Mouse (Mus musculus) layer of hippocampus, adult 9-10 months (tissue): ENCODE measurements at regions not wholly inside any gene's neighbourhood (a gene's known extent, or its start where the extent isn't known, plus 50 kb on each side); places are given as distances from the start of the nearest gene placed in this dataset.
"Not testable (repeated sequence)": the region's sequence is repeated elsewhere in the genome, so short reads cannot be mapped to it uniquely, and the experiment has no call there.

Source experiments
- DNase-seq: peaks from one replicate; pipeline ENCODE4 v3.0.0; 2022; ENCODE audit warnings: low spot score

GRCm38 (mm10) chrX:92981141-92981540 is 305.1 kb upstream of the Arx start:
- no peak for DNase-seq

GRCm38 (mm10) chrX:93002236-93002976 is 283.8 kb upstream of the Arx start:
- DNase-seq: no peak

DNA sequence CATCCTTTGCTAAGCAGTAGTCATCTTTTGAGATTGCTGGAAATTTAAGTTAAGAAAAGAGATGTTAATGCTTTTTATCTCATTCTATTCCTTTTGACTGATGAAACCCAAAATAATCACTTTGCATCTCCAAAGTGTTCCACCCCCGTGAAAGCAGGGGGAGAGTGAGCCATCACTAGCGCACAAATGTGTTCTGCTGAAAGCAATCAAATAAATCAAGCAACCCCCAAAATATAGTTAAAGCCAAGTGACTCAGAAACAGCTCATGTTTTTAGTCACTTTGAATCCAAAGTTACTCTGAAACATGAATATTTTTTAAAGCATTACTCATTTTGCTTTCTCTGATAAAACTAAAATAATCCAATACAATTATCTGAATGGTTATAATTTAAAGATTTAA is 279.6 kb upstream of the Arx start:
- DNase-seq: no peak

GRCm38 (mm10) chrX:93011578-93011977 is 274.7 kb upstream of the Arx start:
- DNase-seq: no peak

DNA sequence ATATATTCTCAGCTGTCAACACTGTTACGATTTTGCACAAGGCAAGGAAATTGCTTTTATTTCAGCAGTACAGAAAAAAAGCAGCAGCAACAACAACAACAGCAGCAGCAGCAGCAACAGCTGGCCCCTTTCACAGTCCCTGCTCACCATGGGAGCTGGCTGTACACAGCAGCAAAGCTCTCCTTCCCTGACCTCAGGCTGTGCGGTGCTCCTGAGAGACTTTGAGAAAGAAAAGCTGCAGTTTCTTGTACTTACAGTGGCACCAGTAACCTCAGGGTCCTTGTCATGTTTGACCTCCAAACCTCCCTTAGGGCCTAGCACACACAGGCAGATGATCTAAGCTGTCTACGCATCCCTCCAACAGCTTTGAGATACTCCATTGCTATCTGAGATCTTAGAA is 269.9 kb upstream of the Arx start:
- no peak for DNase-seq

DNA sequence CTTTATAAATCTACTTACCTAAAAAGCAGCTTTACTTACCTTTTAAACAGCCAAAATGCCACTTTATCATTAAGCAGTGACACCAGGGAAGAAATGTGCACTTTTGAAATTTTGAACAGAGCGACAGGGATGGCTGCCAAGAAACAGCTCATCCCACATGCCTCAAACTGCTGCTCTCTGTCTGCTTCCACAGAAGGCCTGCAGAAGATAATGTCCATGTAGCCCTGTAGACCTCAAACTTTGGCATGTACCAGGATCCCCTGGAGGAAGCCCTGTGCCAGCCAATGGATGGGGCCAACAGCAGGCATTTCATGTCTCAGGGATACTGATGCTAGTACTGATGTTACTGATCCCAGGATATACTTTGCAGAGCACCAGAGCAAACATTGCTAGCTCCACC is 245.1 kb upstream of the Arx start:
- peak; percentile 35 for DNase-seq

GRCm38 (mm10) chrX:93042736-93043135 is 243.5 kb upstream of the Arx start:
- DNase-seq: no peak

DNA sequence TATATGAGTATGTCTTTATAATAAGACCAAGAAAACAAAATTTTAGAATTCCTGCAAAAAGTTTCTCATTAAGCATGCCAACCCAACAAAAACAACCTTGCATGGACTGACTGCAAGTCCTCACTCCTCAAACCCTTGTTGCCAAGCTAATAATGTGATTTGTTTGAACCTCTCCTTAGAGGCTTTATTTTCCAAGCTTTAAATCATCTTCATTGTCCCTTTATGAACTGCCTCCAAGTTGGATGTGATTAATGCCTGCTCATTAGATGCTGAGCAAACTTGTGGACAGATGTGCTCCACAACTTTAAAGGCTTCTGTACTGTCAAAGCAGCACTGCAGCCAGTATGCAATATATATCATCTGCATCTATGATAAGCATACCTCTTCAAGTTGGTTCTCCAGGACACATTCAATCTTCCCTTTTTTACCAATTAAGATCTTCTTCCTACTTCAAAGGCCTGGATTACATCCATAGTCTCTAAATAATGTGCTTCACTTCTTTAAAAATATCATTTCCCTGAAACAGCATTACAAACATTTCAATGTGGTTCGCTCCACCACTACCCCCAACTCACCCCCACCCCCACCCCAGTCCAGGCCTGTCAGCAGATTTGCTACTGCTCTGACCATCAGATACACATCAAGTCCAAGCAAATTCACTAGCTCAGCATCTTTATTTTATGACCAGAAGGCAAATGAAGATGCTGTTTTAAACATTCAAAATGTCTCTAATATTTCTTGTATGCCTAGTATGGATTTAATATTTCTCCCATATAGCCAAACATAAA is 237.1 kb upstream of the Arx start:
- DNase-seq: no peak

GRCm38 (mm10) chrX:93049755-93050143 is 236.5 kb upstream of the Arx start:
- DNase-seq: no peak

DNA sequence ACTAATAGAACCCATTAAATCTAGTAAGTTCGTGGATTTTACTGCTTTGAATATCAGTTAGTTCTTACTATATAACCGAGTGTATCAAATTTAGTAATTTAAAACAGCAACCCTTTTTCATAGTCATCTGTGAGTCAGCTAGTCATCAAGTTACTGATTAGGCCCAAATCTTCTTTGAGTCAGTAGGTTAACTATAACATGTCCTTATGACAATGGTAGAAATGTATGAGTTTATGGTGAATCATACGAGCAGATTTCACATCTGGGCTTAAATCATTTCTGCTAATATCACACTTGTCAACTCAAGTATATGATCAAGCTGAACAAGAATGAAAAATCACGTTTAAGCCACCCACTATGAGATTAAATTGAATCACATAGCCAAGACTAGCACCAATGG is 226.7 kb upstream of the Arx start:
- DNase-seq: no peak

DNA sequence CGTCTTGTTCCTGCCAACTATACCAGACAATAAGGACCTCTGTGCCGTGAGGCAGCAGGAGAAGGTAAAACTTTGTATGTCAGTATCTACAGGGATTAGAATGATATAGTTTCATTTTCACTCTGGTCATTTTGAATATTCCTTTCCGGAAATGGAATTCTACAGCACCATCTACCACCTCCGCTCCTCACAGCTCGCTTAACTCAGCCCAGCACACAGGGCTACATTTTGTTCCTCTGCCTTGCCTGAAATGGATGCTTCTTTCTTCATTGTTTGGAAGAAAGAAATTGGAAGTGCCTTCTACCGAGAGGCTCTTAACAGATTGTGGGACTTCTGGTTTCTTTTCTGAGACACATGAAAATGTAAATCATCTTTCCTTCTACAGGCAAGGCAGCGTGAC is 217.4 kb upstream of the Arx start:
- no peak for DNase-seq

DNA sequence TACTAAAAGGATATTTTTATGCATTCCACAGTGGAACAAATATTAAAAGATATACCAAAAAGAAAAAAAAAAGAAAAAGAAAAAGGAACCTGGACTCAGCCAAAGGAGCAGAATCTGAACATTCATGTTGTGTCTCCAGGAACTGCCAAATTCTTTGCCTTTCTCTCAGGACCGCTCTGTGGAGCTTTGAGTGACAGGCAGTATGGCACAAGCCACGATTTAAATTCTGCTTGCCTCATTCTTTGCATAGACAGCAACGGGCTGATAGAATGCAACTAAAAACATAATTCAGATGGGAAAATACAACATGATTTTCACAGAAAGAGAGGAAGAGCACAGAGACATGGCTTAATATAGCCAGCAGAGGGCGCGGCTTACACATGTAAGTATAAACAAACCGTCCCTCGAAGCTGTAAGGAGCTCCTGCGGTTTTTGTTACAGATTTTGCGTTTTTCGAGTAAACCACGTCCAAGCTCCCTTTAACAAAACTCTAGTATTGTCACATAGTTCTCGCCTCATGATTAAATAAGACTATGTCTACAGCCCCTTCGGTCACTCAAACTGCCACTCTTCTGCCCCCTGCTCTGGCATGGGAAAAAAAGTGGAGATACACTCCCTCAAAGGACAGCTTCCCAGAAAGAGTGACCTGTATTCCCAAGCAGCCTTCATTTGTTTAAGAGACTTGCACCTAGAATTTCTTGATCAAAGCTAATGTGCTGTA is 216.5 kb upstream of the Arx start:
- DNase-seq: peak; percentile 32

DNA sequence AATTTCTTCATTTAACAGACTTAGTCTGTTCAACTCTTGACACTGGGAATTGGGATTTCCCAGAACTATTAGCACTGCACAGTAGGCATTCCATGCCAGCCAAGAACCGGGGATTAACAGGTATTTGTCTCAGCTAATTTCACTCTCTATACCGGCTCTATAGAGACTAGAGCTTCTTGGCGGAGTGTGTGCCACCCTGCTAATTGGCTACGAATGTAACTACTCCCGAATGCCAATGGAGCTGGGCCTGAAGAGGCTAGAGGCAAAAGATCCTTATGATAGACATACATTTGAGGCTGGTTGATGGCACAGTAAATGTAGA is 216.0 kb upstream of the Arx start:
- no peak for DNase-seq

DNA sequence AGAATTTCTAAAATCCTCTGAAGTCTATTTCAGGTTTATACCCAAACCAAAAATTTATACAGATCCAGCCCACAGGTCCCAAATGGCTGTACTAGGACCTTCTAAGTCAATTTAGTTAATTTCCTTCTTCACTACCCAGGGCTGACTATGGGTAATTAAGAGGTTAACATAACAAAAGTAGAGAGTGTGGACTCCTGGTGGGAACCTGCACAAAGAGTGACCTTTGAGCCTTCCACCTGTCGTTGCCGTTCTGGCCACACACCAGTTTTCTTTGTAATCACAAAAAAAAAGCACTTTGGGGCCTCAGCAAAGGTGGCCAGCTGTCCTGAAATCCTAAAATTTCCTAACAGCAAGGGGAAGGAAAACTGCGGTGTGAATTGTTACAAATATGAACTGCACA is 197.3 kb upstream of the Arx start:
- DNase-seq: no peak

DNA sequence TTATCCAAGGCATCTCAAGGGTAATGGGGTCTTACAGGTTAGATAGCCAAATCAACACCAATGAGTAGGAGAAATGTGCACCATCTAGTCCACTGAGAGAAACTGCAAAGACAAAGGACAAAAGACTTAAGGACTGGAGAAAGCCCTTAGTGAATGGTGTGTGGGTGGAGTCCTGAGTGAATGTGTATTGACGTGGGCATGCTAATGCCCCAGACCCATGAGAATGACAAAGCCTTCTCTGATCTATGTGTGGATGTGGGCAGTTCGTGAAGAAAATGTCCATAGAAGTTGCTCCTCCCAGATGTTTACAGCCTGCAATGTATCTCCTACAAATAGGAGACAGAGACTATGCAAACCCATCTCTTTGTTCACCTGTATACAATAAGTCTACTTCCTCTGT is 188.7 kb upstream of the Arx start:
- DNase-seq: no peak

GRCm38 (mm10) chrX:93107930-93108567 is 178.2 kb upstream of the Arx start:
- DNase-seq: no peak

GRCm38 (mm10) chrX:93154367-93154766 is 131.9 kb upstream of the Arx start:
- not testable (repeated sequence) for DNase-seq

DNA sequence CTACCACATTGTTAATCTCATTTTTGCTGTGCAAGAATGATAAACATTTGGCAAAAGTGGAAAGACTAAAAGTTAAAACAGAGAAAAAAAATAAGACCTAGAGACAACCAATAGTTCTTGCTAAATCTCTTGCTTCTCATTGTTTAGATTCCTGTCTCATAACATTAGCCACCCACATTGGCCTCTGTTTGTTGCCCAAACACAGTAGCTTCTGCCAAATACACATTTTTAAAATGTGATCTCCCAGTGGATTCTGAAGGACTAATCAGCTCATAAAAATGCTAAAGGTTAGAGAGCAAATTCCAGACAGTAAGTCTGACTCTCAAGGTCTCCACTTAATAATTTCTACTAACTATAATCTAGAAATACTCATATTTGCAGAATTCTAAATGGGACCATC is 127.1 kb upstream of the Arx start:
- DNase-seq: no peak

DNA sequence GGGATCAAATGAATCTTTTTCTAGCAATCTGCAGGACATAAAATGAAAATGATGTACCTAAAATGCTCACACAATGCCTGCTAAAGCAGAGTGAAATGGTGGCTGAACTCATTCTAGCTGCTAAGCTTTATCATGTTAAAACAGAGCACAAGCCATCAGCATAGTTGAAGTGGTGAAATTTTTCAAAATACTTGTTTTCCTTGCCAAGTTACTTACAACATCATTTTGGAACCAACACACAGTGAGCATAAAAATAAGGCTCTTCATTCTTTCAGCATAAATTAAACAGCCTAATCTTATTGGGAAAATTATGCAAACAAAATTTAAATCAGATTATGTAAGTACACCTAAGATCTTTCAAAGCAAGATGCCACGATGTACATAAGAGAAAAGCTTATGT is 125.3 kb upstream of the Arx start:
- DNase-seq: no peak
